Comparison of ENCODE assay signal across 31 mouse cellular contexts in the genomic region with DNA sequence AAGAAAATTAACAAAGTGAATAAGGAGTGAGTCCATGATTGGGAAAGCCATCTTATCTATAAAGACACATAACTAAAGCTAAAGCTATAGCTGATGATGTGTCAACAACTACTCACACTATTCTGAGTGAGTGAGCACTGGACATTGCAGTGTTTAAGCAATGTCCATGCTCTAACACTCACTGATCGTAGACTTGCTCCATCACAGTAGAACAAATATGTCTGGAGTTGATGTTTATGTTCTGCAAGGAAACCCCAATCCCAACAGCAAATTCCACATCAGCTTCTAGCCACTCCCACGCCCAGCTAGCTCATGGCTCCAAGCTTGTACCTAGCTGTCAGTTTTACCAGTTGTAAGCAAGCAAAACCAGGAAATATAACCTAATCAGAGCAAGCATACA. TPM values are rescaled to one million over a fixed set of nuclear protein-coding genes. Genes with fewer than 3 reads are reported as not detected.
A peak's percentile ranks its signal among the peaks of the same experiment; 100 is the strongest.
DNase-seq lines count a peak whose midpoint lies in the region; ATAC-seq and TF ChIP-seq lines count a peak whose summit lies in the region.
"Had no signal": no experiment of that assay in that cellular context is flagged by ENCODE, and none has a peak within 500 bp of the region (broad histone marks: within the 10 kb centered on the region; RNA-seq: fewer than 3 reads in every experiment).

No protein-coding gene starts in this region.

- no peak for ATAC-seq in kidney, postnatal 0 days (replicated peaks; ENCODE audit: low FRiP score, low read depth)
- ATAC-seq in lung, embryonic 14.5 days (ENCODE audit: insufficient read depth): peak; percentile 70
- ATAC-seq in lung, embryonic 16.5 days (ENCODE audit: low read depth): peak; percentile 93
- ATAC-seq in granulocyte monocyte progenitor cell, adult 5-6 weeks (replicated peaks; ENCODE audit: poor library complexity, severe bottlenecking): no peak
- ATAC-seq: forebrain, embryonic 14.5 days had no signal

- H3K27me3 ChIP-seq in kidney, postnatal 0 days (ENCODE audit: insufficient read depth, low read length): no peaks in the 10 kb centered on the region
- no peaks in the 10 kb centered on the region for H3K27me3 ChIP-seq in lung, embryonic 14.5 days (ENCODE audit: insufficient read depth, low read length)
- H3K27me3 ChIP-seq in lung, embryonic 16.5 days (ENCODE audit: control insufficient read depth, insufficient read depth, low read depth, low read length): no peaks in the 10 kb centered on the region
- H3K27me3 ChIP-seq: embryonic facial prominence, embryonic 13.5 days; embryonic facial prominence, embryonic 15.5 days; forebrain, embryonic 12.5 days had no signal

- no peak overlapping the region for H3K4me3 ChIP-seq in kidney, postnatal 0 days (replicated peaks; ENCODE audit: low read depth, low read length)
- no peak overlapping the region for H3K4me3 ChIP-seq in lung, embryonic 14.5 days (ENCODE audit: low read depth, low read length)
- no peak overlapping the region for H3K4me3 ChIP-seq in lung, embryonic 16.5 days (ENCODE audit: low read length)
- no peak overlapping the region for H3K4me3 ChIP-seq in lung, adult 2 months (replicated peaks; ENCODE audit: extremely low read depth, low read depth, low read length)
- H3K4me3 ChIP-seq: embryonic facial prominence, embryonic 13.5 days; embryonic facial prominence, embryonic 15.5 days; erythroblast, embryonic 14.5 days; forebrain, embryonic 10.5 days; forebrain, embryonic 12.5 days had no signal

- DNase-seq in kidney, postnatal 0 days (ENCODE audit: low spot score): peak; percentile 25
- no peak for DNase-seq in kidney, adult 11 months
- DNase-seq in lung, embryonic 14.5 days: peak; percentile 58
- no peak for DNase-seq in lung, postnatal 14 days
- DNase-seq in lung, adult 2 months: no peak
- peak; percentile 26 for DNase-seq in yolk sac, embryonic 10.5 days (ENCODE audit: low spot score)
- DNase-seq: adrenal gland, adult 2 months; adrenal gland, postnatal 10 days; adrenal gland, postnatal 25 days; cerebellum, adult 11 months; cerebellum, adult 18-20 months; cerebellum, adult 8-10 months; cerebellum, adult 9-11 months; cerebellum, postnatal 14 days; cerebellum, postnatal 36 days; embryo, embryonic 11 days had no signal

- H3K36me3 ChIP-seq in kidney, postnatal 0 days (ENCODE audit: insufficient read depth, low read length): no peaks in the 10 kb centered on the region
- H3K36me3 ChIP-seq in lung, embryonic 14.5 days (ENCODE audit: insufficient read depth): no peaks in the 10 kb centered on the region
- H3K36me3 ChIP-seq in lung, embryonic 16.5 days (ENCODE audit: control insufficient read depth, insufficient read depth, low read length): no peaks in the 10 kb centered on the region
- H3K36me3 ChIP-seq: embryonic facial prominence, embryonic 13.5 days; embryonic facial prominence, embryonic 15.5 days; forebrain, embryonic 10.5 days; forebrain, embryonic 12.5 days had no signal

- H3K4me1 ChIP-seq in kidney, postnatal 0 days (replicated peaks; ENCODE audit: insufficient read depth, low read length): 0 out of 2 replicates have a peak, but pooled peaks cover 3% of the 10 kb centered on the region
- no peaks in the 10 kb centered on the region for H3K4me1 ChIP-seq in lung, embryonic 14.5 days (ENCODE audit: insufficient read depth)
- no peaks in the 10 kb centered on the region; the same call in 1 of the 2 replicates for H3K4me1 ChIP-seq in lung, embryonic 16.5 days (replicated peaks; ENCODE audit: control insufficient read depth, insufficient read depth, low read length)
- H3K4me1 ChIP-seq in lung, adult 2 months (ENCODE audit: control insufficient read depth, insufficient read depth, low read length): no peaks in the 10 kb centered on the region
- H3K4me1 ChIP-seq: embryonic facial prominence, embryonic 13.5 days; embryonic facial prominence, embryonic 15.5 days; forebrain, embryonic 10.5 days; forebrain, embryonic 12.5 days had no signal

- TF ChIP-seq POLR2A in lung, adult 2 months (IDR thresholded peaks at IDR 0.05; ENCODE audit: borderline replicate concordance, extremely low read depth, low read depth, low read length): no peak

- H3K4me2 ChIP-seq in kidney, postnatal 0 days (ENCODE audit: low read length): no peak overlapping the region
- no peak overlapping the region for H3K4me2 ChIP-seq in lung, embryonic 14.5 days
- no peak overlapping the region for H3K4me2 ChIP-seq in lung, embryonic 16.5 days (ENCODE audit: low read depth, low read length)
- H3K4me2 ChIP-seq: embryonic facial prominence, embryonic 13.5 days; embryonic facial prominence, embryonic 15.5 days; forebrain, embryonic 12.5 days had no signal

- H3K27ac ChIP-seq in kidney, postnatal 0 days: no peak overlapping the region
- no peak overlapping the region for H3K27ac ChIP-seq in lung, embryonic 14.5 days (ENCODE audit: low read depth)
- H3K27ac ChIP-seq in lung, embryonic 16.5 days (ENCODE audit: low read length): no peak overlapping the region
- H3K27ac ChIP-seq: embryonic facial prominence, embryonic 13.5 days; embryonic facial prominence, embryonic 15.5 days; forebrain, embryonic 10.5 days; forebrain, embryonic 12.5 days had no signal

- no peak overlapping the region for H3K9ac ChIP-seq in kidney, postnatal 0 days (ENCODE audit: low read depth, low read length)
- H3K9ac ChIP-seq in lung, embryonic 14.5 days: no peak overlapping the region
- no peak overlapping the region for H3K9ac ChIP-seq in lung, embryonic 16.5 days (ENCODE audit: low read length)
- H3K9ac ChIP-seq: embryonic facial prominence, embryonic 13.5 days; embryonic facial prominence, embryonic 15.5 days; forebrain, embryonic 12.5 days had no signal

- H3K9me3 ChIP-seq in kidney, postnatal 0 days (replicated peaks; ENCODE audit: low read length): no peaks in the 10 kb centered on the region
- H3K9me3 ChIP-seq in lung, embryonic 14.5 days (ENCODE audit: low read depth, low read length): no peaks in the 10 kb centered on the region
- H3K9me3 ChIP-seq in lung, embryonic 16.5 days (ENCODE audit: control insufficient read depth, low read length): no peaks in the 10 kb centered on the region; the same call in 1 of the 2 replicates
- H3K9me3 ChIP-seq: embryonic facial prominence, embryonic 13.5 days; embryonic facial prominence, embryonic 15.5 days; forebrain, embryonic 10.5 days; forebrain, embryonic 12.5 days had no signal

- 51% methylated on average over 2 of the region's 2 CpGs for WGBS in kidney, postnatal 0 days
- WGBS in lung, embryonic 14.5 days: 31% methylated on average over 2 of the region's 2 CpGs
- whole genome bisulfite sequencing in lung, embryonic 16.5 days: 36% methylated on average over 2 of the region's 2 CpGs
- 57% methylated on average over 2 of the region's 2 CpGs for WGBS in lung, adult 2 months

- no peak for TF ChIP-seq CTCF in kidney, postnatal 0 days (IDR thresholded peaks at IDR 0.05; ENCODE audit: low read depth)
- no peak for TF ChIP-seq CTCF in lung, embryonic 14.5 days (IDR thresholded peaks at IDR 0.05; ENCODE audit: low read depth)
- no peak for TF ChIP-seq CTCF in lung, adult 2 months (IDR thresholded peaks at IDR 0.05; ENCODE audit: insufficient read depth, low read length)

RNA-seq across cellular contexts. Expression of gene Capza3, which starts 54.5 kb away (rescaled TPM):
- polyA plus RNA-seq in kidney, postnatal 0 days (2015; fragmentation: Nextera tagmentation; extraction: Ambion mirVana): not detected in 2 replicates
- not detected in 2 replicates for polyA plus RNA-seq in lung, embryonic 14.5 days (2014; fragmentation: Nextera tagmentation; extraction: Ambion mirVana)
- polyA plus RNA-seq in lung, embryonic 16.5 days (2015; fragmentation: Nextera tagmentation; extraction: Ambion mirVana): not detected in 2 replicates
- polyA plus RNA-seq in lung, adult 2 months (2012; rRNA removed): not detected in 2 replicates
- not detected in 2 replicates for total RNA-seq in granulocyte monocyte progenitor cell, adult 5-6 weeks (2014; fragmentation: Nextera tagmentation)
- total RNA-seq in granulocyte monocyte progenitor cell, adult 5-6 weeks (2017): not detected in 2 replicates
- total RNA-seq: adrenal gland, adult 2 months; adrenal gland, postnatal 10 days; adrenal gland, postnatal 25 days; adrenal gland, postnatal 4 days; common myeloid progenitor, adult 5-6 weeks; ES-E14; MEL had no signal
- polyA plus RNA-seq: adrenal gland, adult 2 months; brain, embryonic 14.5 days; C2C12; embryonic facial prominence, embryonic 11.5 days; embryonic facial prominence, embryonic 13.5 days; embryonic facial prominence, embryonic 15.5 days; erythroblast, embryonic 14.5 days; forebrain, embryonic 10.5 days; forebrain, embryonic 12.5 days; forebrain, embryonic 14.5 days had no signal

RNA-seq across cellular contexts. Expression of gene Plcz1, which starts 54.7 kb away (rescaled TPM):
- 0.05 and 0.06 TPM in 2 replicates for polyA plus RNA-seq in kidney, postnatal 0 days (2015; fragmentation: Nextera tagmentation; extraction: Ambion mirVana)
- polyA plus RNA-seq in lung, embryonic 14.5 days (2014; fragmentation: Nextera tagmentation; extraction: Ambion mirVana): not detected in 2 replicates
- not detected in 2 replicates for polyA plus RNA-seq in lung, embryonic 16.5 days (2015; fragmentation: Nextera tagmentation; extraction: Ambion mirVana)
- not detected in 2 replicates for polyA plus RNA-seq in lung, adult 2 months (2012; rRNA removed)
- not detected in 2 replicates for total RNA-seq in granulocyte monocyte progenitor cell, adult 5-6 weeks (2014; fragmentation: Nextera tagmentation)
- not detected in 2 replicates for total RNA-seq in granulocyte monocyte progenitor cell, adult 5-6 weeks (2017)
- total RNA-seq: adrenal gland, adult 2 months; adrenal gland, postnatal 10 days; adrenal gland, postnatal 25 days; adrenal gland, postnatal 4 days; common myeloid progenitor, adult 5-6 weeks; ES-E14; MEL had no signal
- polyA plus RNA-seq: adrenal gland, adult 2 months; C2C12; embryonic facial prominence, embryonic 11.5 days; embryonic facial prominence, embryonic 13.5 days; embryonic facial prominence, embryonic 15.5 days; erythroblast, embryonic 14.5 days; forebrain, embryonic 10.5 days; forebrain, embryonic 12.5 days had no signal

Comparison
In these comparisons a context has a peak if more than half of its experiments do, and no peak if none do; other contexts are left out.
1. DNase-seq: peak in kidney, postnatal 0 days (single experiment), lung, embryonic 14.5 days (single experiment) and yolk sac, embryonic 10.5 days (single experiment); none in kidney, adult 11 months (single experiment), lung, postnatal 14 days (single experiment) and lung, adult 2 months (single experiment).
2. ATAC-seq: peak in lung, embryonic 14.5 days (single experiment) and lung, embryonic 16.5 days (single experiment); none in kidney, postnatal 0 days (single experiment) and granulocyte monocyte progenitor cell, adult 5-6 weeks (single experiment).